Mouse (Mus musculus) forebrain, embryonic 13.5 days (tissue): ENCODE data around the gene Rhbg. TPM values are rescaled to one million over a fixed set of nuclear protein-coding genes. Genes with fewer than 3 reads are reported as not detected.

ENCODE experiments used
- ATAC-seq: fragments of 200-750 bp; cut with Nextera tagmentation; 2 replicates; pipeline ENCODE4 v1.8.0; 2017
- H3K27ac ChIP-seq: fragments of 300-500 bp; sonication (generic); 2 replicates; pipeline ENCODE4 v1.5.1; 2015; ENCODE audit warnings: inconsistent platforms, mild to moderate bottlenecking, moderate library complexity
- H3K27me3 ChIP-seq: fragments of 300-500 bp; sonication (generic); 2 replicates; pipeline ENCODE4 v1.6.1; 2015; ENCODE audit warnings: mild to moderate bottlenecking, inconsistent platforms
- H3K36me3 ChIP-seq: fragments of 300-500 bp; sonication (generic); 2 replicates; pipeline ENCODE4 v1.6.1; 2015; ENCODE audit warnings: mild to moderate bottlenecking, inconsistent platforms; ENCODE audit not compliant: poor library complexity, severe bottlenecking
- H3K4me1 ChIP-seq: fragments of 300-500 bp; sonication (generic); 2 replicates; pipeline ENCODE4 v1.6.1; 2015; ENCODE audit warnings: inconsistent platforms
- H3K4me2 ChIP-seq: fragments of 300-500 bp; sonication (generic); 2 replicates; pipeline ENCODE4 v1.6.1; 2015; ENCODE audit warnings: inconsistent platforms, mild to moderate bottlenecking, moderate library complexity
- H3K4me3 ChIP-seq: fragments of 300-500 bp; sonication (generic); 2 replicates; pipeline ENCODE4 v1.5.1; 2015; ENCODE audit warnings: mild to moderate bottlenecking, inconsistent platforms
- H3K9ac ChIP-seq: fragments of 300-500 bp; sonication (generic); 2 replicates; pipeline ENCODE4 v1.6.1; 2015; ENCODE audit warnings: mild to moderate bottlenecking, inconsistent platforms
- H3K9me3 ChIP-seq: fragments of 300-500 bp; sonication (generic); replicated peaks from 2 replicates; pipeline ENCODE4 v1.6.1; 2016; ENCODE audit warnings: inconsistent platforms
- WGBS: fragments of 180-500 bp; shearing (Covaris S2); methylation state at CpG from one replicate; pipeline ENCODE4 v1.1.7; 2015; 5-methylcytosine and 5-hydroxymethylcytosine counted together
- polyA plus RNA-seq: library from polyadenylated mRNA; unstranded; fragments of >200 nt; fragmentation: Nextera tagmentation; extraction: Ambion mirVana; gene quantifications from 2 replicates; pipeline ENCODE4 v1.2.1, GENCODE M21; 2015

Gene Rhbg
- polyA plus RNA-seq, 1 experiment from 2014 or later, result 0.26 TPM

- Histone ChIP-seq H3K9me3 (no peaks in the 10 kb centered on the region), H3K36me3 (peaks cover 20% of the 10 kb centered on the region), H3K27me3 (0 out of 2 replicates have a peak, but pooled peaks cover 5% of the 10 kb centered on the region), H3K4me3 (no peak overlapping the region), H3K4me2 (peak overlapping the region; percentile 18; the same call in 1 of the 2 replicates), H3K9ac (peak overlapping the region; percentile 17; the same call in 1 of the 2 replicates), H3K27ac (peak overlapping the region; percentile 100), H3K4me1 (peaks cover 99% of the 10 kb centered on the region)
- WGBS, result 28% methylated on average over 8 of the region's 8 CpGs
- no peak for ATAC-seq
Measured at GRCm38 (mm10) chr3:88234041-88234440, 20.5 kb downstream of the Rhbg start.

- Histone ChIP-seq H3K4me2 (peak overlapping the region; percentile 18), H3K4me1 (peaks cover 99% of the 10 kb centered on the region), H3K27me3 (no peaks in the 10 kb centered on the region), H3K27ac (peak overlapping the region; percentile 100), H3K4me3 (no peak overlapping the region), H3K9ac (peak overlapping the region; percentile 17; the same call in 1 of the 2 replicates), H3K9me3 (no peaks in the 10 kb centered on the region), H3K36me3 (peaks cover 29% of the 10 kb centered on the region)
- no peak; the same call in 1 of the 2 replicates for ATAC-seq
- WGBS, result 6% methylated on average over 7 of the region's 7 CpGs
Measured at GRCm38 (mm10) chr3:88232851-88233649, 21.5 kb downstream of the Rhbg start.

GRCm38 (mm10) chr3:88232301-88232702, 22.2 kb downstream of the Rhbg start:
- WGBS, result 17% methylated on average over 7 of the region's 7 CpGs
- H3K4me2 ChIP-seq, result peak overlapping the region; percentile 33
- peak overlapping the region; percentile 100 for H3K27ac ChIP-seq
- no peak overlapping the region for H3K4me3 ChIP-seq
- peaks cover 99% of the 10 kb centered on the region for H3K4me1 ChIP-seq
- H3K27me3 ChIP-seq, result no peaks in the 10 kb centered on the region
- H3K9me3 ChIP-seq, result no peaks in the 10 kb centered on the region
- peaks cover 37% of the 10 kb centered on the region for H3K36me3 ChIP-seq
- peak; percentile 62 for ATAC-seq
- H3K9ac ChIP-seq, result peak overlapping the region; percentile 61

GRCm38 (mm10) chr3:88231061-88231641, 23.4 kb downstream of the Rhbg start:
- H3K27ac ChIP-seq, result peak overlapping the region; percentile 100
- peak overlapping the region; percentile 61 for H3K9ac ChIP-seq
- H3K4me1 ChIP-seq, result peaks cover 99% of the 10 kb centered on the region
- peak overlapping the region; percentile 33 for H3K4me2 ChIP-seq
- ATAC-seq, result peak; percentile 77
- H3K9me3 ChIP-seq, result no peaks in the 10 kb centered on the region
- WGBS, result 11% methylated on average over 1 of the region's 1 CpGs
- no peaks in the 10 kb centered on the region for H3K27me3 ChIP-seq
- peaks cover 48% of the 10 kb centered on the region for H3K36me3 ChIP-seq
- H3K4me3 ChIP-seq, result no peak overlapping the region

GRCm38 (mm10) chr3:88230262-88231047, 24.1 kb downstream of the Rhbg start:
- Histone ChIP-seq H3K9ac (peak overlapping the region; percentile 61), H3K4me3 (no peak overlapping the region), H3K27ac (peak overlapping the region; percentile 100), H3K4me2 (peak overlapping the region; percentile 33; the same call in 1 of the 2 replicates), H3K27me3 (no peaks in the 10 kb centered on the region), H3K36me3 (peaks cover 55% of the 10 kb centered on the region), H3K9me3 (no peaks in the 10 kb centered on the region), H3K4me1 (peaks cover 99% of the 10 kb centered on the region)
- 20% methylated on average over 17 of the region's 17 CpGs for WGBS
- peak; percentile 1 for ATAC-seq

GRCm38 (mm10) chr3:88229526-88229925, 25.0 kb downstream of the Rhbg start:
- Histone ChIP-seq H3K4me1 (peaks cover 100% of the 10 kb centered on the region), H3K27me3 (0 out of 2 replicates have a peak, but pooled peaks cover 5% of the 10 kb centered on the region), H3K36me3 (peaks cover 65% of the 10 kb centered on the region), H3K4me3 (no peak overlapping the region), H3K9ac (peak overlapping the region; percentile 61), H3K27ac (peak overlapping the region; percentile 100), H3K4me2 (peak overlapping the region; percentile 5; the same call in 1 of the 2 replicates), H3K9me3 (no peaks in the 10 kb centered on the region)
- ATAC-seq, result no peak
- WGBS, result 47% methylated on average over 6 of the region's 6 CpGs

GRCm38 (mm10) chr3:88228906-88229305, 25.6 kb downstream of the Rhbg start:
- Histone ChIP-seq H3K27ac (peak overlapping the region; percentile 100), H3K4me2 (peak overlapping the region; percentile 88), H3K4me1 (peaks cover 100% of the 10 kb centered on the region), H3K36me3 (peaks cover 71% of the 10 kb centered on the region), H3K4me3 (no peak overlapping the region), H3K9ac (peak overlapping the region; percentile 61), H3K27me3 (0 out of 2 replicates have a peak, but pooled peaks cover 5% of the 10 kb centered on the region), H3K9me3 (no peaks in the 10 kb centered on the region)
- ATAC-seq, result no peak
- WGBS, result 51% methylated on average over 4 of the region's 4 CpGs

GRCm38 (mm10) chr3:88227976-88228375, 26.5 kb downstream of the Rhbg start:
- Histone ChIP-seq H3K27me3 (0 out of 2 replicates have a peak, but pooled peaks cover 5% of the 10 kb centered on the region), H3K9me3 (no peaks in the 10 kb centered on the region), H3K4me1 (peaks cover 100% of the 10 kb centered on the region), H3K36me3 (peaks cover 80% of the 10 kb centered on the region), H3K27ac (peak overlapping the region; percentile 100), H3K4me3 (peak overlapping the region; percentile 4; the same call in 1 of the 2 replicates), H3K4me2 (peak overlapping the region; percentile 88), H3K9ac (peak overlapping the region; percentile 61)
- peak; percentile 39 for ATAC-seq
- 41% methylated on average over 6 of the region's 6 CpGs for WGBS

- H3K9me3 ChIP-seq, result no peaks in the 10 kb centered on the region
- ATAC-seq, result no peak
- H3K27ac ChIP-seq, result peak overlapping the region; percentile 100
- no peak overlapping the region for H3K4me3 ChIP-seq
- H3K9ac ChIP-seq, result peak overlapping the region; percentile 100
- peaks cover 100% of the 10 kb centered on the region for H3K4me1 ChIP-seq
- H3K36me3 ChIP-seq, result peaks cover 86% of the 10 kb centered on the region
- H3K27me3 ChIP-seq, result 0 out of 2 replicates have a peak, but pooled peaks cover 5% of the 10 kb centered on the region
- H3K4me2 ChIP-seq, result peak overlapping the region; percentile 88
- WGBS, result 38% methylated on average over 4 of the region's 4 CpGs
Measured at GRCm38 (mm10) chr3:88227260-88227659, 27.2 kb downstream of the Rhbg start.

- Histone ChIP-seq H3K9me3 (no peaks in the 10 kb centered on the region), H3K27me3 (0 out of 2 replicates have a peak, but pooled peaks cover 5% of the 10 kb centered on the region), H3K4me1 (peaks cover 100% of the 10 kb centered on the region), H3K27ac (peak overlapping the region; percentile 100), H3K36me3 (peaks cover 92% of the 10 kb centered on the region), H3K4me2 (peak overlapping the region; percentile 88), H3K9ac (peak overlapping the region; percentile 100), H3K4me3 (no peak overlapping the region)
- WGBS, result 50% methylated on average over 10 of the region's 10 CpGs
- 0 out of 2 replicates have a peak, but pooled peaks have one; percentile 8 for ATAC-seq
Measured at GRCm38 (mm10) chr3:88226101-88226845, 28.2 kb downstream of the Rhbg start.

GRCm38 (mm10) chr3:88224929-88225328, 29.6 kb downstream of the Rhbg start:
- Histone ChIP-seq H3K9me3 (no peaks in the 10 kb centered on the region), H3K4me2 (peak overlapping the region; percentile 88), H3K4me3 (peak overlapping the region; percentile 4; the same call in 1 of the 2 replicates), H3K9ac (peak overlapping the region; percentile 100), H3K27me3 (0 out of 2 replicates have a peak, but pooled peaks cover 5% of the 10 kb centered on the region), H3K27ac (peak overlapping the region; percentile 100), H3K36me3 (peaks cover 95% of the 10 kb centered on the region), H3K4me1 (peaks cover 100% of the 10 kb centered on the region)
- ATAC-seq, result no peak
- WGBS, result 45% methylated on average over 2 of the region's 2 CpGs
